Mouse (Mus musculus): ENCODE data around the gene Ddx28.

The Ddx28 gene

DNA sequence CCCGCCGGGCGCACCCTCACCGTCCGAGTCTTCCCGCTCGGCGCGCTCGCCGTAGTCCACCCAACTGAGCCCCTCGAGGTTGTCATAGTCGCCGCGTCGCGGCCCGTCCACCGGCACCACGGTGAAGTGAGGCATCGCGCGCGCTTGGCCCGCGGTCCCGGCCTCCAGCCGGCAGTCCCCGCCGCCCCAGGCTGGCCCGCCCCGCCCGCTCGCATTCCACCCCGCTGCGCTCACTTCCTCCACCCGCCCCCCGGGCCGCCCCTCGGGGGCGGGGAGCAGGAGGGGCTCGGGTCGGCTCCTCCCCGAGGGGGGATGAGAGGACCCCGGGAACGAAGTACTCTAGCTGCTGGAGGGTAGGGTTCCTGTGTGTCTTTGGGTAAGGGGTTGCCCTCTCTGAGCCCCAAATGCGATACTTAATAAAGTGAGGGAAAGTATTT is 45.8 kb downstream of the Ddx28 start, which contains the start of gene Slc12a4:
Gene Slc12a4, minus strand, starts transcription at position 193 of the 437 bp plus-strand sequence.
- peak; percentile 75 to 89 for DNase-seq

DNA sequence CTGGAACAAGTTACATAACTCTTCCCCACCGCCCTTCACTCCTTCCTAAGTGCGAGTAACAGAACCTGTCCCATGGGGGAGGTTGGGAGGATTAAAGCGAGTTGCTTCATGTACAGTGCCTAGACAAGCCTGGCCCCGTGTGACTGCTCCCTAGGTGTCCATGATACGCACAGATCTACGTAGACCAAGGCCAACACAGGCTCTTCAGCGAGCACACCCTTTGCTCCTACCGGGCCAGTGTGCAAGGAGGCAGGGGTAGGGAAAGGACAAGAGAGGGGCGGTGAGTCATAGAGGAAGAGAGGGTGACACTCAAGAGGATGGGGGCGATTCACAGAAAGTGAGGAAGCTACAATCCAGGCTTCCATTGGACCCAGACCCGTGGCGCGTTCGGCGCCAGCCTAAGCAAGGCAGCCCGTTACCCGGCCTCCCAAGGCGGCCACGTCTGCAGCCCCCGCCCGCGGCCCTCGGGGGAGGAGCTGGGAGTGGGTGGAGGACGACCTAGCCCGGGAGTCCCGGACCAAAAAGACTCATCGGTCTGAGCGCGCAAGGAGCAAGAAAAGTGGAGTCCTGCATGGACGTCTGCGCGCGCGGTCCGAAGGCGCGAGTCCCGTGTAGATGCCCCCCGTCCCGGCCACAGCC is 46.3 kb downstream of the Ddx28 start:
- DNase-seq: peak; percentile 39 to 69

DNA sequence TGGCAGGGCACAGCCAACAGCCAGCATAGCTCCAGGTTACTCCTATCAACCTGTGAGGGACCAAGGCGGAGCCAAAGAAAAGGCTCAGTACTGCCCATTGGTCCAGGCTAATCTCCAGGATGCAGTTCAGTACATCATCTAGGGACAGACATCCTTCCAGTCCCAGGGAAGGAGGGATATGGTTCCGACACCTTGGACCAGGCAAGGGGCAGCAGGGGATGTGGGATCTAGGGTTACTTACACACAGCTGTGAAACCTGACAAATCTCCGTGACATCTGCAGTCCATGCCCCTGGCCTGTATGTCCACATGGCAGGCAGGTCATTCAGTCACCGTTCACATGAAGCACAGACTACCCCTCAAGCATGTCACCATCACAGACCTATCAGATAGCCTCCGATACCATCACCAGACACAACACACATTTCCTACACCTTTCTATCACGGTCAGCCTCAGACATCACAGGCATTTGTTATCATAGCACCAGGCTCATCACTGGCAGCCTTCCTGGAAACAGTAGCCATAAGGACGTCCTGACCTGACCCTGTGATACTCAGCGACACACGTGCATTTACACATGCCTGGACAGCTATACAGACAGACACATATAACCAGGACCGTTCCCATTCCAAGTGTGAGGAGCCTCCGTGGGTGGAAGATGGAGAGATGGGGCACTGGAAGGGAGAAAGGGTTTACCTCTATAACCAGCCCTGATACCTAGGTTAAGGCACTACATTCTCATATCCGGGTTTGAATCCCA is 47.0 kb downstream of the Ddx28 start:
- no peak for DNase-seq

DNA sequence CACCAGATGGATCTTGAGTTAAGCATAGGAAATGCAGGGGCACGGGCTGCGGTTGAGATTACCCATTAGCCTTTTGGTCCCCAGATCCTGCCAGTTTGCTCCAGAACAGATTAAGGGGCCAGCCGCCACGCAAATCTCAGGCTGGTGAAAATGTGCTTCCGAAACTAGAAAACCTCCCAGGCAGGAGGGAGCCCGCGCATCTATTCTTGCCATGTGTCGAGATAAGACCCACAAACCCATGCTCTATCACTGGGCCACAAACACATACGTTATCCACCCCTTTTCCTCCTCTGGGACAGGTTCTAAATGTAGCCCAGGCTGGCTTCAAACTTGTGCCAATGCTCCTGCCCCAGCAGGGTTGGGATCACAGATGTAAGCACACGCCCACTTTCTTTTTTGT is 50.1 kb downstream of the Ddx28 start:
- DNase-seq: no peak

DNA sequence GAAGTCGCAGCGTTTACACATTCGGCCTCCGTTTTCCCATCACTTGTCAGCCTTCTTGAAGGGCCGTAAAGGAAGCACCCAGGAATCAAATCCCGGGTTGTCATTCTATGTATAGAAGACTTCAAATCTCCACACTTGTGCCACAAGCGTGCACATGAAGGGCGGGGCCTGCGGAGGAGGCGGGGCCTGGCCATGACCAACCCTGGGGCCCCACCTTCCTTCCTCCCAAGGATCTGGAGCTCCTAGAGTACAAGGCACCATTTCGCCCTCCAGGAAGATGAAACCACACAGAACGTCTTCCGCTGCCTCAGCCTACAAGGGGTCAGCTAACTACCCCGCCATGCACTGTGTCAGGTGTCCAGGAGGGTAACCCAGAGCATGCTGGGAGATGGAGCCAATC is 50.6 kb downstream of the Ddx28 start:
- DNase-seq: no peak

All from kidney, postnatal 25 days (tissue).